Mouse (Mus musculus) CH12.LX (cell line): ENCODE measurements around the gene Kctd20. TPM values are rescaled to one million over a fixed set of nuclear protein-coding genes. Genes with fewer than 3 reads are reported as not detected.

Experiments used
- DNase-seq: peaks from one replicate; pipeline ENCODE4 v3.0.0-alpha.2; 2013; ENCODE audit errors: extremely low read depth
- H3K27ac ChIP-seq: 2 replicates; pipeline ENCODE4 v1.5.1; 2012; ENCODE audit warnings: low read depth, mild to moderate bottlenecking, control low read depth, moderate library complexity; ENCODE audit not compliant: insufficient read depth
- H3K27me3 ChIP-seq: replicated peaks from 2 replicates; pipeline ENCODE3; 2012; ENCODE audit warnings: inconsistent platforms
- H3K36me3 ChIP-seq, 2 experiments: replicated peaks in 1 of 2; 2 replicates each; pipeline versions ENCODE3 to v1.6.1; 2012; ENCODE audit warnings: inconsistent platforms in 1 of 2, low read length in 1 of 2, mild to moderate bottlenecking in 1 of 2, mixed read lengths in 1 of 2, moderate library complexity in 1 of 2; ENCODE audit not compliant: control insufficient read depth in 1 of 2, insufficient read depth in 1 of 2
- H3K4me1 ChIP-seq, 2 experiments: 2 replicates each; pipeline ENCODE4 v1.6.1; 2012; ENCODE audit warnings: inconsistent platforms in 1 of 2, moderate library complexity in 1 of 2; ENCODE audit not compliant: insufficient read depth in 2 of 2, control insufficient read depth in 1 of 2
- H3K4me2 ChIP-seq: 2 replicates; pipeline ENCODE4 v1.6.1; 2012; ENCODE audit warnings: low read depth, mild to moderate bottlenecking, control low read depth; ENCODE audit not compliant: poor library complexity, insufficient read depth, severe bottlenecking
- H3K4me3 ChIP-seq, 3 experiments: fragments of 150-350 bp in 1 of 3; sonication (generic) in 1 of 3; replicated peaks in 1 of 3; 2 replicates each; pipeline versions ENCODE3 to v1.5.1; 2011 to 2012; ENCODE audit warnings: low read depth in 2 of 3, low read length in 2 of 3, mild to moderate bottlenecking in 2 of 3, moderate library complexity in 2 of 3, control low read depth in 1 of 3, improper control_type of control experiment in 1 of 3, inconsistent platforms in 1 of 3, mixed read lengths in 1 of 3; ENCODE audit not compliant: poor library complexity in 1 of 3
- H3K79me2 ChIP-seq: replicated peaks from 2 replicates; pipeline ENCODE4 v1.6.1; 2012; ENCODE audit warnings: mild to moderate bottlenecking, moderate library complexity; ENCODE audit not compliant: control insufficient read depth, poor library complexity, insufficient read depth, severe bottlenecking; ENCODE audit errors: extremely low read depth
- H3K9ac ChIP-seq: 2 replicates; pipeline ENCODE4 v1.6.1; 2012; ENCODE audit warnings: low read depth, mild to moderate bottlenecking, control low read depth, moderate library complexity; ENCODE audit not compliant: insufficient read depth
- H3K9me3 ChIP-seq: replicated peaks from 2 replicates; pipeline ENCODE3; 2012; ENCODE audit warnings: low read length, inconsistent platforms, mixed read lengths
- BHLHE40 ChIP-seq: IDR thresholded peaks from 2 replicates; pipeline ENCODE4 v1.6.1; 2011; ENCODE audit warnings: mild to moderate bottlenecking, low read depth, low read length, improper control_type of control experiment
- CHD1 ChIP-seq: IDR thresholded peaks from 2 replicates; pipeline ENCODE4 v1.6.1; 2012; ENCODE audit warnings: low read depth, low read length, improper control_type of control experiment, inconsistent platforms
- CTCF ChIP-seq, 2 experiments: IDR thresholded peaks in 1 of 2; conservative IDR thresholded peaks in 1 of 2; 2 replicates each; pipeline ENCODE4 v1.5.1; 2011 to 2012; ENCODE audit warnings: low read depth in 2 of 2, low read length in 2 of 2, improper control_type of control experiment in 1 of 2, inconsistent platforms in 1 of 2, mild to moderate bottlenecking in 1 of 2, moderate library complexity in 1 of 2
- E2F4 ChIP-seq: IDR thresholded peaks from 2 replicates; pipeline ENCODE4 v1.6.1; 2011; ENCODE audit warnings: low read depth, low read length, improper control_type of control experiment; ENCODE audit not compliant: insufficient replicate concordance
- GABPA ChIP-seq: IDR thresholded peaks from 2 replicates; pipeline ENCODE4 v1.6.1; 2012; ENCODE audit warnings: low read depth, low read length, improper control_type of control experiment, inconsistent platforms; ENCODE audit not compliant: insufficient replicate concordance
- JUND ChIP-seq: conservative IDR thresholded peaks from 2 replicates; pipeline ENCODE4 v1.6.1; 2011; ENCODE audit warnings: low read depth, low read length, improper control_type of control experiment
- MAZ ChIP-seq: IDR thresholded peaks from 2 replicates; pipeline ENCODE4 v1.6.1; 2012; ENCODE audit warnings: low read depth, mild to moderate bottlenecking, inconsistent platforms, low read length, improper control_type of control experiment, moderate library complexity
- MEF2A ChIP-seq: IDR thresholded peaks from 2 replicates; pipeline ENCODE4 v1.6.1; 2014; ENCODE audit warnings: low read depth, mild to moderate bottlenecking, inconsistent platforms, low read length, improper control_type of control experiment, borderline replicate concordance
- NELFE ChIP-seq: IDR thresholded peaks from 2 replicates; pipeline ENCODE4 v1.6.1; 2011; ENCODE audit warnings: low read depth, low read length, improper control_type of control experiment
- NRF1 ChIP-seq: IDR thresholded peaks from 2 replicates; pipeline ENCODE4 v1.6.1; 2014; ENCODE audit warnings: low read depth, mild to moderate bottlenecking, inconsistent platforms, low read length, improper control_type of control experiment, moderate library complexity
- POLR2AphosphoS2 ChIP-seq: IDR thresholded peaks from 2 replicates; pipeline ENCODE4 v1.6.1; 2011; ENCODE audit warnings: low read depth, low read length, improper control_type of control experiment
- RAD21 ChIP-seq: IDR thresholded peaks from 2 replicates; pipeline ENCODE4 v1.6.1; 2011; ENCODE audit warnings: low read depth, mild to moderate bottlenecking, low read length, improper control_type of control experiment, moderate library complexity
- SMC3 ChIP-seq: IDR thresholded peaks from 2 replicates; pipeline ENCODE4 v1.6.1; 2011; ENCODE audit warnings: low read depth, low read length, improper control_type of control experiment
- TBP ChIP-seq: conservative IDR thresholded peaks from 2 replicates; pipeline ENCODE4 v1.6.1; 2011; ENCODE audit warnings: low read depth, low read length, improper control_type of control experiment
- UBTF ChIP-seq: IDR thresholded peaks from 2 replicates; pipeline ENCODE4 v1.6.1; 2012; ENCODE audit warnings: low read depth, mild to moderate bottlenecking, inconsistent platforms, low read length, improper control_type of control experiment, moderate library complexity
- USF1 ChIP-seq: IDR thresholded peaks from 2 replicates; pipeline ENCODE4 v1.6.1; 2014; ENCODE audit warnings: low read depth, mild to moderate bottlenecking, inconsistent platforms, low read length, improper control_type of control experiment
- ZC3H11A ChIP-seq: IDR thresholded peaks from 2 replicates; pipeline ENCODE4 v1.6.1; 2012; ENCODE audit warnings: low read depth, mild to moderate bottlenecking, inconsistent platforms, low read length, improper control_type of control experiment
- ZKSCAN1 ChIP-seq: IDR thresholded peaks from 2 replicates; pipeline ENCODE4 v1.6.1; 2012; ENCODE audit warnings: low read depth, inconsistent platforms, low read length, improper control_type of control experiment, borderline replicate concordance
- ZMIZ1 ChIP-seq: IDR thresholded peaks from 2 replicates; pipeline ENCODE4 v1.6.1; 2012; ENCODE audit warnings: low read depth, mild to moderate bottlenecking, inconsistent platforms, low read length, improper control_type of control experiment
- ZNF384 ChIP-seq: IDR thresholded peaks from 2 replicates; pipeline ENCODE4 v1.6.1; 2012; ENCODE audit warnings: low read depth, low read length, improper control_type of control experiment, inconsistent platforms
- dilution Hi-C: fragments of 300-500 bp; cut with MboI; formaldehyde crosslinking; loops from 2 replicates; pipeline ENCODE4 v1.14.3; 2020; ENCODE audit warnings: low sequenced_read_pairs; ENCODE audit not compliant: extremely low pct_unique_long_range_greater_than_20kb, extremely low pct_ligation_motif_present
- in situ Hi-C: fragments of 300-500 bp; cut with MboI; formaldehyde crosslinking; loops from 3 replicates; pipeline ENCODE4 v1.14.3; 2019; ENCODE audit warnings: low sequenced_read_pairs, low pct_ligation_motif_present, low pct_unique_long_range_greater_than_20kb, mixed read lengths
- polyA plus RNA-seq: library from polyadenylated mRNA; unstranded; fragments of >175 nt; gene quantifications from 2 replicates; pipeline ENCODE4 v1.2.1, GENCODE M21; 2012; ENCODE audit warnings: low read depth; ENCODE audit not compliant: insufficient read length
- total RNA-seq, 2 experiments: library from RNA; depleted of rRNA; stranded (reverse); fragments of 300-350 nt in 1 of 2; fragments of >200 nt in 1 of 2; gene quantifications; 2 replicates each; pipeline ENCODE4 v1.2.3; 2012 to 2014

Gene Kctd20
- total and polyA plus RNA-seq, 3 experiments, result 40.1 to 85.2 (median 68.5) TPM

DNA sequence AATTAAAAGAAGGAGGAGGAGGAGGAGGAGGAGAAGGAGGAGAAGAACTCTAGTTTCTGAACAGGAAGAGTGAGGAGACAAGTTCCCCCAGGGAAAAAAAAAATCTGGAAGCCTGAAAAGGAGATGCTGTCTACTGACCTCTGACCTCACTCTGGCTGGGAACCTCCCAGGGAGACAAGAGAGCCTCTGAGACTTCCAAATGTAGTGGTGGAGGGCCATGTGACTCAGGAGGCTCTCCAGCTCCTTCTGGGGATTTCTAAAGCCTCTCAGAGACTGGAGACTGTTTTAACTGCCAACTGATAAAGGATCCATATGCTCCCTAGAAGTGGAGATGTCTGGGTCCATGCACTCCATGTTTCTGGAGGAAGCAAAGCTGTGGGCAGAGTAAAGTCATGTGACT is 62.5 kb downstream of the Kctd20 start:
- no peak for DNase-seq
- dilution Hi-C loops, result no loop called here
- H3K4me1 ChIP-seq, result peaks cover 9 to 37% of the 10 kb centered on the region in 2 experiments
- H3K27me3 ChIP-seq, result no peaks in the 10 kb centered on the region
- H3K27ac ChIP-seq, result no peak overlapping the region
- H3K9ac ChIP-seq, result no peak overlapping the region; the same call in 1 of the 2 replicates
- TF ChIP-seq ZMIZ1 (no peak), USF1 (no peak), NELFE (no peak), ZKSCAN1 (no peak), MEF2A (no peak), POLR2AphosphoS2 (no peak), E2F4 (no peak), GABPA (no peak), MAZ (no peak), ZNF384 (no peak), BHLHE40 (no peak), JUND (no peak)
- H3K36me3 ChIP-seq, result no peaks in the 10 kb centered on the region
- H3K9me3 ChIP-seq, result no peaks in the 10 kb centered on the region
- no peak overlapping the region for H3K4me2 ChIP-seq
- in situ Hi-C loops, result loop anchor here (10.0 kb wide), 1 partner anchor 109 kb away; no protein-coding TSS in a partner anchor
- H3K4me3 ChIP-seq, result no peak overlapping the region
- H3K79me2 ChIP-seq, result no peaks in the 10 kb centered on the region

DNA sequence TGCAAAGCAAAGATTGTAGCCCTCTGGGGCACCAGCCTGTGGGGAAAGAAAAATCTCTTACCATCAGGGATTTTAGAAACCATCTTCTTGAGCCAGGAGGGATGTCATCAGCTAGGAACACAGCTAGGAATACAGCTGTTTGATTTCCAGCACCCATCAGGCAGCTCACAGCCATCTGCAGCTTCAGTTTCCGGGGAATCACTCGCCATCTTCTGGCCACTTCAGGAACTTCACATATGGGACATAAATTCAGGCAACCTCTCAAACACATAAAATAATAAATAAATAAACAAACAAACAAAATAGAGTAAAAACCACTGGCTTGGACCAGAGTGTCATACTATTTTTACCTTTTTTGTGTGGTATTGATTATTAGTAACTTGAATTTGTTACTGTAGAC is 63.9 kb downstream of the Kctd20 start:
- Histone ChIP-seq H3K9ac (no peak overlapping the region), H3K36me3 (no peaks in the 10 kb centered on the region), H3K9me3 (no peaks in the 10 kb centered on the region), H3K79me2 (no peaks in the 10 kb centered on the region), H3K4me3 (no peak overlapping the region)
- in situ Hi-C loops, result loop anchor here (10.0 kb wide), 1 partner anchor 111 kb away; no protein-coding TSS in a partner anchor
- TF ChIP-seq RAD21 (peak; percentile 50), CHD1 (no peak), ZC3H11A (no peak), UBTF (no peak), NRF1 (no peak), TBP (no peak), CTCF (conservative IDR thresholded peaks at IDR 0.05 in 1 of 2, IDR thresholded peaks at IDR 0.05 in 1 of 2; ENCODE audit: low read depth in 2 of 2, low read length in 2 of 2) (peak; percentile 37 to 69; a peak in 3 of 4 replicates), NELFE (no peak), E2F4 (no peak), BHLHE40 (no peak), SMC3 (peak; percentile 45)
- TF ChIP-seq, all 38 proteins: peak for 3
- no peak for DNase-seq
- H3K27me3 ChIP-seq, result no peaks in the 10 kb centered on the region
- peaks cover 9 to 41% of the 10 kb centered on the region in 2 experiments; a peak in 3 of 4 replicates for H3K4me1 ChIP-seq
- no peak overlapping the region for H3K27ac ChIP-seq
- no peak overlapping the region for H3K4me2 ChIP-seq
- dilution Hi-C loops, result no loop called here
